Mouse (Mus musculus) frontal cortex, adult 2 months (tissue): ENCODE data around the gene Kdm5a. TPM values are rescaled to one million over a fixed set of nuclear protein-coding genes. Genes with fewer than 3 reads are reported as not detected.

ENCODE experiments used
- polyA plus RNA-seq: library from polyadenylated mRNA; depleted of rRNA; stranded (reverse); fragments of >200 nt; gene quantifications from 2 replicates; pipeline ENCODE4 v1.2.3, GENCODE M21; 2012; rRNA removed

The Kdm5a gene
- polyA plus RNA-seq, 1 experiment = 13.8 TPM

Other genes starting within 250 kb of the Kdm5a start
- 0.10 and 0.11 TPM in 2 replicates for gene D330020A13Rik, start 69.8 kb upstream of the Kdm5a start, polyA plus RNA-seq
- gene B4galnt3, start 69.6 kb upstream of the Kdm5a start, polyA plus RNA-seq = 0.38 and 0.44 TPM in 2 replicates
- gene Ccdc77, start 250 bp downstream of the Kdm5a start, polyA plus RNA-seq = 7.3 and 7.7 TPM in 2 replicates
- gene Il17ra, start 99.1 kb downstream of the Kdm5a start, polyA plus RNA-seq = 10.1 and 13.2 TPM in 2 replicates
- gene Tmem121b, start 129.7 kb downstream of the Kdm5a start, polyA plus RNA-seq = 28.7 and 31.8 TPM in 2 replicates
- 43.0 and 48.3 TPM in 2 replicates for gene Hdhd5, start 167.2 kb downstream of the Kdm5a start, polyA plus RNA-seq